Mouse (Mus musculus) G1E-ER4 (cell line): ENCODE measurements around the gene Ildr1. TPM values are rescaled to one million over a fixed set of nuclear protein-coding genes. Genes with fewer than 3 reads are reported as not detected.

Experiments used
- GATA1 ChIP-seq: IDR thresholded peaks from one replicate; pipeline ENCODE4 v1.8.0; 2012; ENCODE audit warnings: low read length, inconsistent platforms
- polyA plus RNA-seq: library from polyadenylated mRNA; stranded (reverse); fragments of >175 nt; gene quantifications from 2 replicates; pipeline ENCODE4 v1.2.3, GENCODE M21; 2012

The Ildr1 gene
- polyA plus RNA-seq = not detected in 2 replicates

DNA sequence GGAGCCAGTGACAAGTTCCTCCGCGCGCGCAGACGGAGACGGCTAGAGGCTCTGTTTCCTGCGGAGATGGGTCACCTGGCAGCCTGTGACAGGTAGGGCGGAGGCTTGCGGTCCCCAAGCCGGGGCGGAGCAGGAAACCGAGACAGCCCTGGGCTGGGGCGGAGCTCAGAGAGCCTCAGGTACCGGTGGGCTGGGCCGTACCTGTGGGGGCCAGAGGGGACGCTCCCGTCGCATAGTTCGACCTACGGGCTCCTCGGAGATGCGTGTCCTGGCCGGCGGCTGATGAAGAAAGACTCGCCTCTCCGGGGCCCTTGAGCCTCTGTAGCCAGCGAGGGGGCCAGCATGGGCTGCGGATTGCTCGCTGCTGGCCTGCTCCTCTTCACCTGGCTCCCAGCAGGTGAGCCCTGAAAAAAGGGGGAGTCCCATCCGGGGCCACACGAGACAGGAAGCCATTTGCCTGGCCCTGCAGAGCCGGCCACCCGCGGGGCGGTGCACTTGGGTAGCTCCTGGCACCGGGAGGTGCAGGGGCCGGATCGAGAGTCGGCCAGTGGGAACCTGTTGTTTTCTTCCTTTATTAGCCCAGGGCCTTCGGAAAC lies at the start of gene Ildr1:
Gene Ildr1 (plus strand): TSS at position 161 of the 596 bp plus-strand sequence.
- no peak for TF ChIP-seq GATA1

DNA sequence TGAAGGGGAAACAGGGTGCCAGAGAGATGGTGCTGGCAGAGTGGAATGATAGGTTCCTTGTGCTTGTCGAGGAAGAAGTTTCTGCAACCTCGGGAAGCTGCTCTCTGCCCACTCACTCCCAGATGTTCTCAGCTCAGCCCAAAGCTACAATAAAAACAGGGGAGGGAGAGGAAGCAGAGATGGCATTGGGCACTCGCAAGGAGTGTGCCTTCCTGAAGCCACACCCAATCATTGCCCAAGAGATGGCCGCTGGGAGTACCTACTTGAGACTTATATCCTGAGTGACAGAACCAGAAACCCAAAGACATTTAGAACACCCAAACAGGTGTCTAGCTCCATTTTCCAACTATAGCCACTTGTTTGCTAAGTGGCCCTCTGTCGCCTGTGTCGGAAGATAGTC lies 48.7 kb upstream of the Ildr1 start:
- no peak for TF ChIP-seq GATA1

DNA sequence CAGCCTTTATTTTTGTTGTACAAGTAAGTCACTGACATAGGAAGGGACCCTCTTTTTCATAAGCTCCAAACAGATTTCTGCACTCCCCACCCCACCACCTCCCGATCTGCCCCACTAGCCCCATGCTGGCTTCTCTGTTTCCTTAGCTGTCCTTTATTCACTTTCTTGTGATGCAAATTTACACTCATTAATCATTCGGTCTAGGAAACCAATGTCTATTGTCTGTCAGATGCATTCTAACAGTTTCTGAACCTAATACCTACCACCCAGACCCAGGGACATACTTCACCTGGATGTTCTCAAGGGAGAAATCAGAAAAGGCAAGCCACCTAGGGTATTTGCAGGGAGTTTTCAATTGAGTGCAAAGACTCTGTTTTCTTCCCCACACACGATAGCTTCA lies 44.5 kb upstream of the Ildr1 start:
- no peak for TF ChIP-seq GATA1

DNA sequence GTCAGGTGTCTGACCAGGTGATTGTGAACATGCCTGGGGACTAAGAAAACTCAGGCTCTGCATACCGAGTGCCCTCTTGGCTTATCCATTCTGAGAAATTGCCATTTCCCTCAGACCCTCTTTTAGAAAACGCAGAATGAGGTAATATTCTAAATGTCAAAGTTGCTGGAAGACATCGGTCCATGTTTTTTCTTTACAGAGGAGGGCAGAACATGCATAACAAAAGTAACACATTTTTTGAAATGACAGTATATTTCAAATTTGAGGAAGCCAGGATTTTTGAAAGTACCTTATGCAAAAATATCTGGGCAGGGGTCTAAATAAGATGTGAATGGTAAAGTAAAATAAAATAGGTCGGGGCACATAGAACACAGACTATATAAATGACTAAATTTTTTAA lies 43.3 kb upstream of the Ildr1 start:
- no peak for TF ChIP-seq GATA1

DNA sequence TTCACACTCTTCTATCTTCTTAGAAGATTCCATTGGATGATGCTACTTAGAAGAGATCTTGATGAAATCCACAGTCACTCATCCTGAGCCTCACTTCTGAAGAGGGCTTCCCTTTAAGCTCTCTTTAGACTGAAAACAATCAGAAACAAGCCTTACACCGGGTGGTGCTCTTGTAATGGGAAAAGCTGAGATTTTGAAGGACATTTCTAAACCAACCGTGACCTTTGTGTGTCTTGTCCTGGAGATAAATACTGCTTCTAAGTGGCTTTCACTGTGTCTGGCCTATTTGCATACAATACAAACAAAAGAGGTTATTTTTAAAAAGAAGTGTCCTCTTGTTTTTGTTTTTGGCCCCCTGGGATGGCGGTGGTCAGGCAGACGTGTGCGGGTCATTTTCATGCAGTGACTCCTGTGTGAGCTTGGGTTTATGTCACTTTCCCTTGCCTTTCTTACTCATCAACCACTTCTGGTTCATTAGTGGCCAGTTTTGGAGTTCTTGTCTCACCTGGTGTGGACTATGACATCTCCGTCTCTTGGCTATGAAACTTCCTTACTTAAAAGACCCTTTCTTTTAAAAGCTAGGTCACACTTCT lies 42.5 kb upstream of the Ildr1 start:
- TF ChIP-seq GATA1 = no peak

DNA sequence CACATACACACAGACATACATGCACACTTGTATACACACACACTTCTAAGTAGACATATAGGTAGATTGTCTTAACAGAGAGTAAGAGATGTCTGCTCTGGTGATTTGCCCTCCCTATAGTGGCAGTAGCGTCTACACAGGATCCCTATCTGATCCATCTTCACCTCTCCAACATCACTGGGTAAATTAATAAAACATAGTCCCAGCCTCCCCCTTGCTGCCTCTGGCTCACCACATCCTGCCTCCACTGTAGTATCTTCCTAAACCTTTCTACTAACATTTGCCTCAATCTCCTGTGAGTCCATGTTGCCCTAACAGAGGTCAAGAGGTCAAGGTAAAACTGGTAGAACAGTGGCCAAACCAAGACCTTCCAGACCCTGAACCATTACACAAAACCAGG lies 38.6 kb upstream of the Ildr1 start:
- TF ChIP-seq GATA1 = no peak

DNA sequence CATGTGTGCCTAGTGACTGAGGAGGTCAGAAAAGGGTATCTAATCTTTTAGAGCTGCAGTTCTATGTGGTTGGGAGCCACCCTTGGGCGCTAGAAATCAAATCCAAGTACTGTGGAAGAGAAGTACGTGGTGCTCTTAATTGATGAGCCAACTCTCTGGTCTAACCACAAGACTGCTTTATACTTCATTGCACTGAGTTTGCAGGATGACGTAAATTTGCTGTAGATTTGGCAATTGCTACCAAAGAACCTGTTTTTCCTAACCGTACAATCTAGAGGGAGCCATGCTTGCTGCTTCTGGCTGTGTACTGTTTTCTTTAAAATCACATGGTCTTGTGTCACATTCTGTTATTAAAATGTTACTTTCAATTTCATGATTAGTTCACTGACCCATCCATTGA lies 37.9 kb upstream of the Ildr1 start:
- TF ChIP-seq GATA1 = no peak

DNA sequence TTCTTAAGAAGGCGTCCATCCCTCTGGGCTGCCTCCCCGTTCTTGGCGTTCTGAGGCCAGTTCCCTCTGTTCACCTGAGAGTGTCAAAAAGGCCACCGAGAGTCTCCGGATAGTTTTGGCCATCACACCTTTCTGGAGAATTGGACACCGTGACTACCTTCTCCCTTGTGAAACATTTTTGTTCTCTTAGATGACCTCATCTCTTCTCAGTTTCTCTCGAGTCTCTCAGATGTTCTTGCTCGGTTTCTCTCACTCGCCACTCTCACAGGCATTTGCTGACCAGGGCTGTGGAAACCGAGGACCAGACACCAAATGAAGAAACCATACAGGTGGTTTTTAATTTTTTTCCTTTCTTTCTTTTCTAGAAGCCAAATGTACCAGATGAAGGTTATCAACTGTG lies 32.4 kb upstream of the Ildr1 start:
- TF ChIP-seq GATA1 = no peak

DNA sequence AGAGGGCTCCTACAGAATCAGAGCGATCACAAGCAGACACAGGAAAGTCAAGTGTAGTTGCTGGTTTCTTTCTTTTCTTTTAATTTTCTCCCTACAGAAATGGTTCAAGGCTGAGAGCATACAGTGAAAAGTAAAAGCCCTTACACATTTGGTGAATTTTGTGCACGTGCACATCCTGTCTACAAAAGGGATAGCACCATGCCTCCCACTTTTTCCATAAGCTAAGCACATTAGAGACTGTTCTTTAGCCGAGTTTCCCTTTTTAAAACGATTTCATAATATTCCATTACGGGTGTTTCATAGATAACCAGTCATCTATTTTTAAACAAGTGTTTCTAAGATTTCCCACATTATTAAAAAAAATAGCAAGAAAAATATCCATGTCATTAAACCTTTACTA lies 30.3 kb upstream of the Ildr1 start:
- TF ChIP-seq GATA1 = no peak

DNA sequence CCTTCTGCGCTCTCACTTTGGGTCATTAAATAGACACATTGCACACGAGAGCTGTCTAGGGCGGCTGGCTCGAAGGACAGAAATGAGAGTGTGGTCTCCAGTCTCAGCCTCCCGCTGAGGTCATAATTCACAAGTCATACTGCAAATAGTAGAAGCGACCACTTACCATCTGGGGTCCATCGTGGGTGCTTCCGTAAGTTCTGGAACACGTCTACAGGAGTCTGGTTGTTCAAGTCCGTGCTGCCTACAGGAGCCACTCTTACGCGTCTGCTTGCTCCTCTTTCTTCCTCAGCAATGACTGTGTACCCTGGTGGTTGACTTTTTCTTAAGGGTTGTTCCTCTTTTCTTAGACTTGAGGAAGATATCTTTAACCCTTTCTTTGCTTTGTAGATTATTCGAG lies 28.0 kb upstream of the Ildr1 start, which contains the start of gene Cd86:
Gene Cd86 (minus strand): TSS at position 300 of the 400 bp plus-strand sequence.
- no peak for TF ChIP-seq GATA1

DNA sequence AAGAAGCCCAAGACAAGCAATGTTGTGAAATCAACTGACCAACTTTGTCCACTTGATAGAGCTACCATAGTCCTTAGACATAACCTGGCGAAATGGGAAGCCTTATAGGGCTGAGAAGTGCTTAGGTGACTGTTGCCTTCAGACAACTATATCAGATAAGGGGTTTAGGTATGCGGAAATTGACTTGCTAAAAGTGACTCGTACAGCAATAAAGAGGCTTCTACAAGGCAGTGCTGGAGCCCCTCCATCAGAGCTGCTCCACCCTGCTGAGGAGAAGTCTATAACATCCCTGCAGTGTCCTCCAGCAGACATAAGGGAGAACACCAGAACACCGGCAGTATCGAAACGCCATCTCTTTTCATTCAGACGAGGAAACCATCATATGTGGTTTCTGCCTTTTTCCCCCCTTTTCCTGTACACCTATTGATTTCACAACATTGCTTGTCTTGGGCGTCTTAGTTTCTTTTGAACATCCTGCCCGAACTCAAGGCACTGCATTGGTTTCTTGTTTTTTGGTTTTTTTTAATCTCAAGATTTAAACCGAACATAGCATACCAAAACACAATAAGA lies 27.2 kb upstream of the Ildr1 start:
- TF ChIP-seq GATA1 = no peak

DNA sequence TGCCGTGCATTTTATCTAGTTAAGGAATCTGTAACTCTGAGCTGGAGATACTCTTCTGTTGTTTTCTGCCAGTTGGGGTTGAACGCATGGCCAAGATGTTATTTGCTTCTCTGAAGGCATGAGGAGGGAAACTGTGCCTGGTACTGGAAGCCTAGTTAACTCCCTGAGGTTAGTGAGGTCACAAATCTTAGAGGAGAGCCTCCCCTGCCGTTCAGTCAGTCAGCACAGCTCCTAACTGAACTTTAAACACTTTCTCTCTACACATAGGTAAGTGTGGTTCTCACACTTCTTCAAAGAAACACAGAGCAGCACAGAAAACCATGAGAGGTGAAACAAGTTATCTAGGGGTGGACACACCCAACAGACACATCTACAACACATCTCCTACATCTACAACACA lies 23.2 kb upstream of the Ildr1 start:
- no peak for TF ChIP-seq GATA1

DNA sequence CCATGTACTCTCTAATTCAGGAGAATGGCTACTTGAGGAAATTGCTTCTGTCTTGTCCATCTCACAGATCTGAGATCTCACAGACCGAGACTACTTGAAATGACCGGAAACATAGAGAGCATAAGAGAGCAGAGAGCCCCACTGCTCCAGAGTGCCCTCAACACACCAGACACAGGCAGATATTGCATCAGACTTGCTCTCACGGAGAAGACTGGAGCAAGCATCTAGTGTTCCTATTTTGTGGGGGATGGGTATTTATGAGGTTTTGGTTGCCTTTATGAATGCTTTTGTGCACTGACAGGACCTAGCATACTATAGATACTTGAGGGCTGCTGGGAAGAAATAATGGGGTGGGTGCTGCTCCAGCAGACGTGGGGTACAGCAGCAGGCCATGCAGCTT lies 20.6 kb upstream of the Ildr1 start:
- TF ChIP-seq GATA1 = no peak

DNA sequence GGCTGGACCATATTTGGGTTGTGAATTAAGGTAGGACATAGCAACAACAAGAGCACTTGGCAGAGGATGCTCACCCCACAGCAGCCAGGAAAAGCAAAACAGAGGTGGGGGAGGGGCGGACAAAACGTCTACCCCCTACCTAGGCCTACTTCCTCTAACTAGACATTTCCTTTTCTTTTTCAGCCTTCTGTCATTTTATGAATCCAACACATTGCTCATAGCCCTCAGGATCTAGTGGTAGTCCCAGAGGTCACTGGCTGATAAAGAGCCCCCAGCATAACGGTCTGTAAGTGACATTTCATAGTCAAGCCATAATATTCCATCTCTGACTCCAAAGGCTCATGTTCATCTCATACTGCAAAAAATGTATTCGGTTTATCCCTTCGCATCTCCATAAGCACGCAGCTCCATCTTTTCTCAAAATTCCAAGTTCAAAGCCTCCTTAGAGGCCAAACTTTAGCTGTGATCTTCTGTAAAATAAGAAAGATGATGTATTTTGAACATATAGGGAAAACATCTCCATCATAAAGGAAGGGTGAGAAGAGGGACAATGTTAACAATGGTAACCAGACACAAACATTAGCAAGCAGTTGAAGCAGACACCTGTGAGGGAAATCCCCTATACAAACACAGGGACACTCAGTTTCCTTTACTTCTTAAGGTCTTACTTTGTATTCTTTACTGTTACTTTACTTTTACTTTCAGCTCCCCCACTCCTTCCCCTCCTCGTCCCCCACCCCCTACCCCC lies 19.1 kb upstream of the Ildr1 start:
- no peak for TF ChIP-seq GATA1

DNA sequence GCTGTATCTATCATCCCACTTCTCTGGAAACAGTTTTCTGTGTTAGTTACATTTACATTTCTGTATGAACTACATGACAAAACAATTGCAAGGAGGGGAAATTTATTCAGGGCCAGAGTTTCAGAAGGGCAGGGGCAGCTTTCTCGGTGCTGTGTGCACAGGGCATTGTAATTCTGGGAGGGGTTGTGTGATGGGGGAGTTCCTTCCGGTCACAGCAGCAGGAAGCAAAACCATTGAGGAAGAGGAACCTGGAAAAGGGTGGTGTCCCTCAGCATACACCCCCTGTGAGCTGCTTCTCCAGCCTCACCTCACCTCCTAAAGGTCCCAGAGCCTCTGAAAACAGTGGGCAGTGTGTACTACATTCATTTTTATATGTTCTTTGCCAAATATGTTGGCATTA lies 18.5 kb upstream of the Ildr1 start:
- TF ChIP-seq GATA1 = no peak

DNA sequence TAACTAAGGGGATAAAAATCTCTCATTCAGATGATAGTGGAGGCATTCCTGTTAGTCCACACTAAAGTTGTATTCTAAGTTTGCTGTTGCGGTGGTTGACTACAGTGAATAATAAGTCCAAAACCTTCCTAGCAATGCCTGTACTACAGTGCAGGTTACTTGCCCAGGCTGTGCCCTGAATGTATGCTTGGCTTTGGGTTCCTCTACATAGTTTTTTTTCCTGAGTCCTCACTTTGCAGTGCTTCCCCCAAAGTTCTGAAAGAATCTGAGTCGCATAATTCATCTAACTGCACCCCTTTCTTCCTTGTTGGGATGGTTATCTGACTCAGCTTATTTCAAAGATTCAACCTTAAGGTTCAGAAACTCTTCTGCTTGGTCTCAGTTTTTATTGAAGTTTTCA lies 17.9 kb upstream of the Ildr1 start:
- TF ChIP-seq GATA1 = no peak

DNA sequence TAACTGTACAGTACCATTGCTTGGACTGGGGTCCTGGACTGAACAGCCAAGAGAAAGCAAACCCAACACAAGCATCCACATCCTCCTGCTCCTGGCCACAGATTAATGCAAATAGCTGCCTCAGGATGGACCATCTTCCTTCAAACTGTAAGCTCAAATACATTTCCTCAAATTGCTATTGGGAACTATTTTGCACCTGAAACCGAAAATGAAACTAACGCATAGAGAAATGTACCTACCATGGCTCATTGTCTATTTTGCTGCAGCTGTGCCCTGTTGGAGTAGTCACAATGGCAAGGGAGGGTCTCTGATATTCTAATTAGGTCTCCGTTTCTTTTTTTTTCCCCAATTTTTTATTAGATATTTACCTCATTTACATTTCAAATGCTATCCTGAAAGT lies 11.9 kb upstream of the Ildr1 start:
- TF ChIP-seq GATA1 = no peak
